Mouse (Mus musculus): Measurements from ENCODE around the gene Cab39. TPM values are rescaled to one million over a fixed set of nuclear protein-coding genes. Genes with fewer than 3 reads are reported as not detected.

The Cab39 gene
- total RNA-seq (2021), result 115 and 132 TPM in 2 replicates
- long read RNA-seq, experiment 1, transcript Cab39-202 (9 exons, 3,805 nt), result major isoform, 105 of 137 reads
- long read RNA-seq, experiment 1, partial matches to known transcripts, result 11 of 137 reads
- long read RNA-seq, experiment 1, other reads (novel, unspliced or antisense), result 21 of 137 reads
- long read RNA-seq, experiment 2, transcript Cab39-202 (9 exons, 3,805 nt), result major isoform, 80 of 94 reads
- long read RNA-seq, experiment 2, partial matches to known transcripts, result 1 of 94 reads
- long read RNA-seq, experiment 2, other reads (novel, unspliced or antisense), result 13 of 94 reads

- peak; percentile 95 for DNase-seq
These were observed at the start of gene Cab39 for GRCm38 (mm10) chr1:85793208-85794105. Gene Cab39 (plus strand): TSS chr1:85793441.

- DNase-seq, result no peak
These were observed 48.7 kb upstream of the Cab39 start for GRCm38 (mm10) chr1:85744539-85744938.

DNA sequence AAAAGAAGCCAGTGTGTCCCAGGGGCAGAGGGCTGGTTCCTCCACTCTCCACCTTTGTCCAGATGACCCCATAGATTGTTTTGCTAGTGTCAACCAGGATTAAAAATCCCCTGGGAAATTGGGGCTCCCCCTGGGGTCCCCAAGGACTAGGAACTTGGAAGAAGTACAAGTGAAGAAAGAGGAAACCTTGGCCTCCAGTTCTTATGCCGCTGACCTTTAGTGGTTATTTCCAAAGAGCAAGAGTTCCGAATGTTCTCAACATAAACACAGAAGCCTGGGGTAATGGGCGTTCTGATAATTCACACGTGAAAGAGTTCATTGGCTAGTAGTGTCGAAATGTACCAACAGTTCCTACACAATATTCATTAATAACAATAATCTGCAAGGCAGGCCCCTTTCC is 46.7 kb upstream of the Cab39 start:
- peak; percentile 18 for DNase-seq

DNA sequence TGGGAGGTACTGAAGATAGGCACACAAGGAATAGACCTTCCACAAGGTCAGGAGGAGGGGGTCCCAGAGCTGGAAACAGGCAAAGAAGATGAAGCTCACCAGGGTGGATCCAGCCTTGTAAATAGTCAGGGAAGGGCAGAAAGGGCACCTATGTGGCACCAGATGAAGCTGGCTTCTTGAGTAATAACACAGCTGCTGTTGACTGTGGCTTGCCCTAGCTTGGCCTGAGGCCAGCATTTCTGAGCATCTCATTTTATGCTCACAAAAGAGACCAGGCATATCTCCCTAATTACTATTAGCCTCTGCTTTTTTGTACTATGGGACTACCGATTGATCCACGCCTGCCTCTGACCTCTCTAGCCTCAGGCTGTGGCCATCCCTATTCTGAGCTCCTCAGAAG is 43.4 kb upstream of the Cab39 start:
- peak; percentile 51 for DNase-seq

GRCm38 (mm10) chr1:85750650-85751049 is 42.6 kb upstream of the Cab39 start:
- DNase-seq, result no peak

- peak; percentile 75 for DNase-seq
These were observed 41.7 kb upstream of the Cab39 start for GRCm38 (mm10) chr1:85751494-85751893.

DNA sequence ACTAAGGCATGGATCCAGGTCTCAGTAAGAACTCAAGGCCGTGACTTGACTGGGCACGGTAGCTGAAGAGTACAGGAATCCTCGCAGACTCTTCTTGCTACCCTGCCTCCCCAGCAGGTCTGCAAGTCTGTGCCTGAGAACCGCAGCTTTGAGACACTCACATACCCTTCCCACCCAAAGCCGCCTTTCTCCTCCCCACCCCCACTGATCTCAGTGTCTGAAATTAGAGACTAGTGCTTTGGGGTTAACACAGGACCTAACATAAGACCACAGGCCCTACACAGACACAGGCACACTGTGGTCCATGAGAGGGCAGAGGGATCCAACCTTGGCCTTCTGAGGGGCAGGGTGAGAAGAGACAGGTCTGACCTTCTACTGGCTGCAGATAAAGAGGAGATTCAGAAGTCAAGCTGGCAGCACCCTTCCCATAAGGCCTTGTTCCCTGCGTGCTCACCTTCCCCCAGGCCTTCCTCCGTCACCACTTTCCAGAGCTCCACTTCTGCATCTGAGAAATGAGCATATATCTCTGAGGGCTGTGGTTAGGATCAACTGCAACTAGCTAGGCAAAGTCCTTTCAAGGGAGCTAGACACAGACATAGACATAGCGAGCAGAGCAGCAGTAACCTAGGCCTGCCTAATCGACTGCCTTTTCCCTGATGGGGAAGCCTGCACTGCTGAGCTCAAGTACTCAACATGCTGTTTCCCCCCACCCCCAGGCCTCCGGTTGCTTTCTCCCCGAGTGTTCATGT is 41.1 kb upstream of the Cab39 start:
- DNase-seq, result peak; percentile 26

- peak; percentile 22 for DNase-seq
These were observed 35.6 kb upstream of the Cab39 start for GRCm38 (mm10) chr1:85757531-85758230.

DNA sequence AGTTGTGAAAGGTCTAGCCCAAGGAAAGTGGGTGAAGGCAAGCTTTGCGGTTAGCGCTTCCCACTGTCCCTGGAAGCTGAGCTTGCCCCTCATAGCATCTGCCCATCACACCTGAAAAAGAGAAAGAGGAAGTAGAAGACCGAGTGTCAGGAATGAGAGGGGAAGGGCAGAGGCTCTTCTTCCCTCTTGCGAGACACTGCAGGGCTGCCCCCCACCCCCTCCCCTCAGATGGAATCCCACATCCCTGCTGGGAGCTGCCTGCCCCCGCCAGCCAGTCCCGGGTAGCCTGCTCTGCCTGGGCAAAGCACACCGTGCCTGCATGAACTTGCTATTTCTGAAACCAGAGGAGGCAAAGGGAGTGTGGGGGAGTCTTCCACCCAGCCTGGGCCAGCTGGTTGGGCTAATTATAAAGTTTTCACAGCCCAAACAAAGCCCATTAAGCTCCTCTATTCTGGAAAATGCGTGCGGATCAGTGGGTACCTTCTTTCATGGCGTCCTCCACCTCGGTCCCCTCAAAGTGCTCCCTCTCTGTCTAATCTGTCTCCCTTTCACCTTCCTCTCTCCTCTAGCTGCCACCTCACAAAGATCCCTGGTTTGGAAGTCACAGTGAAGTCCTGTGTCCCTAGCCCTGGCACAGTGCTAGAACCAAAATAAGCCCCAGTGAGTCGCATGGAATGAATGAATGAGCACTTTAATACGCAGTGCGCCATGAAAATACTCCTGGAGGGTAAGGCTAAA is 34.8 kb upstream of the Cab39 start:
- no peak for DNase-seq

GRCm38 (mm10) chr1:85758969-85759293 is 34.3 kb upstream of the Cab39 start:
- no peak for DNase-seq

- DNase-seq, result no peak
These were observed 31.6 kb upstream of the Cab39 start for GRCm38 (mm10) chr1:85761665-85762064.

DNA sequence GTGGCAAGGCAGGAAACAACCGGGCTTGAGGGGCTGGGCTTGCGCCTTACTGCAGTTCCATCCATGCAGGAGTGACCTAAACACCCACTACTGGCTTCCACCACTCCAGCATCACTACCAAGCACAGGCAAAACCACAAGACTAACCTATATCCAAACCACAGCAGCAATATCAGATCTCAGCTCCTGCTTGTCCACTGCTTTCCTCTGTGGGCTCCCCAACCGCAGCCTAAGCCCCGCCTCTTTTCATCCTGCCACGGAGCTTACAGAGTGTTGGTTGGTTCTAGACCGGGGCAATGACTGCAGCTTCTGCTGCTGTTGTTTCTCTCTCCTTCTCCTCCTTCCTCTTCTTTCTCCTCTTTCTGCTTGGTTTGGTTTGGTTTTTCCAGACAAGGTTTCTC is 29.9 kb upstream of the Cab39 start:
- DNase-seq, result no peak

- DNase-seq, result no peak
These were observed 28.9 kb upstream of the Cab39 start for GRCm38 (mm10) chr1:85764291-85764690.

DNA sequence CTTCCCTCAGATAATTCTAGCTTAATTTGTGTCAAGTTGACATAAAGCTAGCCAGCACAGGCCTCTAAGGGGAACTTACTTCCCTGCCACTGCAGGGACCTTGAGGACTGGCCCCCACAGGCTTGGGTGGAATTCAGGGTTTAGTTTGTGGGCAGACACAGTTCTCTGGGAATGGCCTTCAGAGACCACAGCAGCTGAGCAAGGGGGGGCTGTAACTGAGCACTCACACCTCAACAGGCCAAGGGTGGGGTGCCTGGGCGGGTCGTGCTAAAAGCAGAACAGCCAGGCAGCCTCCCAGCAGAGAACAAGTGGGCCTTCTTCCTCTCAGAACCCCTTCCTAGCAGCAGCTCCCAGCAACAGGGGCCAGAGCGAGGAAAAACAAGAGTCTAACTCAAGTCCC is 27.1 kb upstream of the Cab39 start:
- no peak for DNase-seq

DNA sequence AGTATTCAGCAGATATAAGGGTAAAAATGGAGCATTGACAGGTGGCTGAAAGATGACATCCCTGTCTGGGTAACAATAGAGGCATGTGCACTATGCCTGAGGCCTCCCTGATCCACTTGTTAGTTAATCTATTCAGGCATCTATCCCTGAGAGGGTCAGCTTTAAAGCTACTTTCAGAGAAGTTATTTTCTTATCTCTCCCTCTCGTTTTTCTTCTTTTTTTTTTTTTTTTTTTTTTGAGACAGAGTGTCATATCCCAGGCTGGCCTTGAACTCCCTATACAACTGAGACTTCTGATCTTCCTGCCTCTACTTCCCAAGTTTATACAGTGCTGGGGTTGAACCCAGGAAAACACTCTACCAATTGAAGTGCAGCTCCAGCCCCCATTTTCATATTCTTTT is 25.5 kb upstream of the Cab39 start:
- no peak for DNase-seq

DNA sequence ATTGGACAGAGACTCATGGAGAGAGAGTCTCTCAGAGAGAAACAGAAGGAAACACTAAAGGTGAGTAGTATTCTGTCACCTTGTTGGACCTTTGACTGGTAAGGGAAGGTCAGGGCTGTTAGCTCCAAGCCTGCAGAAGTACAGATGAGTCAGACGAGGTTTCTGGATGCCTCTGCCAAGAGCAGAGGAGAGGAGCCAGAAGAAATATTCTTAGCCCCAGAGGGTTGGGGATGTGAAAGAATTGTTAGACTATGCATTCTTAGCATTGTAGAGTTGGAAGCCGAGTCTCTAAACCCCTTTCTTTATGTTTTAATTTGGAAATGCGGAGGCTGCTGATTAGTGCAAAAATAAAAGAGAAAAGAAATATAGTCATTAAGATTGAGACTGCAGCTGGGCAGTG is 21.3 kb upstream of the Cab39 start:
- peak; percentile 39 for DNase-seq

DNA sequence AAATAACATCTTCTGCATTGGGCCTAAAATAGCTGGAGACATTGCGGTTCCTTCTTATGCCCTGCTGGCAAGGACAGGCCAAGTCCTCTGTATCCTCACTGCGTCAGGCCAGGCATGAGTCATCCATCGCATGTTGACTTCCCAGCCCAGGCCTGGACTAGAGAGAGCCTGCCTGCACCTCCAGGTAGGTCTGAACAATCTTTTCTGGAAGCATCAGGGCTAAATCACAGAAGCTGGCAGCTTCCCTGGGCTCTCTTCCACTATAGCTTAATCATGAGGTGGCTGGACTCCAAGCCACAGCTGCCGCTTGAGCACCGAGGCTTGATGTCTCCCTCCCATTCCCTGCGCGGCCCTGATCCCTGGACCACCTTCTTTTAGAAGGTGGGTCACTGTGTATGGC is 18.1 kb upstream of the Cab39 start:
- peak; percentile 60 for DNase-seq

DNA sequence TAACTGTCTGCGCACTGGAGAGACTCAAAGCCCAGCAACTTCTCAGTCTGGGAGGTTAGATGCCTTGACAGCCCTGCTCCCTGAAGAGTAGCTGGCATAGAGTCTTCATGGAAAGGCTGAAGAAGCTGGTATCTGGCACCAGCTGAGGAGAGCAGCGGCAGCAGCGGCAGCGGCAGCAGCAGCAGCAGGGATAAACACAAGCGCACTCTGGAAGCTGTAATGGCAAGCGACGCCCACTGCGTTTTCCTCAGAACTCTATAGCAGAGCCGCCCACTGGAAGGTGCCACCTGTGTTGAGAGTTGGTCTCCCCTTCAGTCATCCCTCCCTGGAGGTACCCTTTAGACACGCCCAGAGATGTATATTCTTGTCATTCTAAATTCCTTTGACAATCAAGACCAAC is 17.1 kb upstream of the Cab39 start:
- DNase-seq, result no peak

DNA sequence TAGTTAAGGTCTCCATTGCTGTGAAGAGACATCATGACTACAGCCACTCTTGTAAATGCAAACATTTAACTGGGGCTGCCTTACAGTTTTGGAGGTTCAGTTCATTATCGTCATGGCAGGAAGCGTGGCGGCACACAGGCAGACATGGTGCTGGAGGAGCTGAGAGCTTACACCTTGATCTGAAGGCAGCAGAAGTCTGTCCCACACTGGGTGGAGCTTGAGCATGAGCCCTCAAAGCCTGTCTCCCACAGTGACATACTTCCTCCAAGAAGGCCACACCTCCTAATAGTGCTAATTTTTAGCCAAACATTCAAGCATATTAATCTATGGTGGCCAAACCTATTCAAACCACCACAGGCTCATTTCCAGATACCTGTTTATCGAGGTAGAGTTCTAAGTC is 14.8 kb upstream of the Cab39 start, which contains the start of gene A630001G21Rik:
TSS of gene A630001G21Rik (minus strand) at position 208 of the 400 bp plus-strand sequence.
- DNase-seq, result no peak

DNA sequence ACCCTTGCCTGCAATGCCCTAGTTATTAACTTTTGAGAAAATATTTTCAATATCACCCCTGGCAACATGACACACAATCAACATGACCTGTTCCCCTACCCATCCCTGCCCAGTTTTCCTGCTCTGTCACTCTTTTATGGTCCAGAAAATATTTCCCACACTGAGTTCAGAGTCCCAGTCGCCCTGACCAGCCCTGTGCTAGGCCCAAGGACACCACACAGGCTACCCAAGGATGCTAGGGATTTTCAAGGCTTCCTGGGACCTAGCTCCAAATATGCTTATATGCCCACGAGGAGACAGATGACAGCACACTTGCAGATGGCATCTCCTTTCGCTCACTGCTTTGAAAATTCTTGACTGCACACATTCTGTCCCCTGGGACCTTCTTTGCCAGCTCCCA is 14.2 kb upstream of the Cab39 start:
- DNase-seq, result no peak

- no peak for DNase-seq
These were observed 13.6 kb upstream of the Cab39 start for GRCm38 (mm10) chr1:85779428-85780180.
